Mouse (Mus musculus) embryonic facial prominence, embryonic 13.5 days (tissue): ENCODE measurements at regions not wholly inside any gene's neighbourhood (a gene's known extent, or its start where the extent isn't known, plus 50 kb on each side); places are given as distances from the start of the nearest gene placed in this dataset.

Experiments used
- ATAC-seq: fragments of 200-750 bp; cut with Nextera tagmentation; 2 replicates; pipeline ENCODE4 v1.8.0; 2017; ENCODE audit warnings: low read depth; ENCODE audit not compliant: insufficient number of reproducible peaks, insufficient read depth, low FRiP score, low TSS enrichment
- H3K27ac ChIP-seq: fragments of 300-500 bp; sonication (generic); 2 replicates; pipeline ENCODE4 v1.5.1; 2015; ENCODE audit warnings: moderate library complexity, mild to moderate bottlenecking, inconsistent platforms
- H3K27me3 ChIP-seq: fragments of 300-500 bp; sonication (generic); 2 replicates; pipeline ENCODE4 v1.6.1; 2015; ENCODE audit warnings: mild to moderate bottlenecking, inconsistent platforms
- H3K36me3 ChIP-seq: fragments of 300-500 bp; sonication (generic); 2 replicates; pipeline ENCODE4 v1.6.1; 2015; ENCODE audit warnings: mild to moderate bottlenecking, inconsistent platforms
- H3K4me1 ChIP-seq: fragments of 300-500 bp; sonication (generic); 2 replicates; pipeline ENCODE4 v1.6.1; 2015; ENCODE audit warnings: inconsistent platforms
- H3K4me2 ChIP-seq: fragments of 300-500 bp; sonication (generic); 2 replicates; pipeline ENCODE4 v1.6.1; 2015; ENCODE audit warnings: moderate library complexity, mild to moderate bottlenecking, inconsistent platforms
- H3K4me3 ChIP-seq: fragments of 300-500 bp; sonication (generic); 2 replicates; pipeline ENCODE4 v1.5.1; 2015; ENCODE audit warnings: mild to moderate bottlenecking, inconsistent platforms
- H3K9ac ChIP-seq: fragments of 300-500 bp; sonication (generic); 2 replicates; pipeline ENCODE4 v1.6.1; 2015; ENCODE audit warnings: mild to moderate bottlenecking, inconsistent platforms
- H3K9me3 ChIP-seq: fragments of 300-500 bp; sonication (generic); 2 replicates; pipeline ENCODE4 v1.6.1; 2016; ENCODE audit warnings: inconsistent platforms
- WGBS: fragments of 180-500 bp; shearing (Covaris S2); methylation state at CpG from one replicate; pipeline ENCODE4 v1.1.7; 2015; ENCODE audit warnings: mixed read lengths; 5-methylcytosine and 5-hydroxymethylcytosine counted together

GRCm38 (mm10) chr2:174936665-174937064, 73.4 kb upstream of the Gm14444 start:
- no peak overlapping the region for H3K4me3 ChIP-seq
- WGBS = 33% methylated on average over 5 of the region's 5 CpGs
- no peaks in the 10 kb centered on the region for H3K4me1 ChIP-seq
- no peak overlapping the region for H3K27ac ChIP-seq
- ATAC-seq = no peak
- H3K36me3 ChIP-seq = no peaks in the 10 kb centered on the region
- no peak overlapping the region for H3K4me2 ChIP-seq
- H3K27me3 ChIP-seq = no peaks in the 10 kb centered on the region
- no peaks in the 10 kb centered on the region for H3K9me3 ChIP-seq
- no peak overlapping the region for H3K9ac ChIP-seq

DNA sequence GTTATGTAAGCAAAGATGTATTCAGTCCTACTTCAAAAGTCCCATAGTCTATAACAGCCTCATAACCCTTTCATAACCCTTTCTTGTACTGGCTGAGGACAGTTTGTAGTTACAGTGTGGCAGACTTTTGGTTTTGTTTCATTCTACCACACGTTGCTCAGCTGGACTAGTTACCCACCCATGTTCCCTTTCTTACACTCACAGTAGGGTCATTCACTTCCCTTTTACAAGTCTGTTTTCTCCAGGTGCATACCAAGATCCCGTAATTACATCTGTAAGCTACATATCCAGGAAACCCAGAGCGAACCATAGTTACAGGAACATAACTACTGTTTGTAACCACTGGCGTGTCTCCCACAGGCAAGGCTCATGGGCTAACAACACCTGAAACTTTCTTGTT, 72.1 kb upstream of the Gm14444 start:
- Histone ChIP-seq H3K9ac (no peak overlapping the region), H3K4me1 (no peaks in the 10 kb centered on the region), H3K27me3 (no peaks in the 10 kb centered on the region), H3K27ac (no peak overlapping the region), H3K4me2 (no peak overlapping the region), H3K36me3 (no peaks in the 10 kb centered on the region), H3K4me3 (no peak overlapping the region), H3K9me3 (no peaks in the 10 kb centered on the region)
- no peak for ATAC-seq
- WGBS = 81% methylated on average over 4 of the region's 4 CpGs

GRCm38 (mm10) chr2:174942221-174942620, 67.8 kb upstream of the Gm14444 start:
- H3K4me2 ChIP-seq = no peak overlapping the region
- H3K36me3 ChIP-seq = no peaks in the 10 kb centered on the region
- H3K4me3 ChIP-seq = no peak overlapping the region
- no peaks in the 10 kb centered on the region for H3K4me1 ChIP-seq
- WGBS = 87% methylated on average over 4 of the region's 4 CpGs
- no peak for ATAC-seq
- no peaks in the 10 kb centered on the region for H3K27me3 ChIP-seq
- no peaks in the 10 kb centered on the region for H3K9me3 ChIP-seq
- H3K27ac ChIP-seq = no peak overlapping the region
- H3K9ac ChIP-seq = no peak overlapping the region

DNA sequence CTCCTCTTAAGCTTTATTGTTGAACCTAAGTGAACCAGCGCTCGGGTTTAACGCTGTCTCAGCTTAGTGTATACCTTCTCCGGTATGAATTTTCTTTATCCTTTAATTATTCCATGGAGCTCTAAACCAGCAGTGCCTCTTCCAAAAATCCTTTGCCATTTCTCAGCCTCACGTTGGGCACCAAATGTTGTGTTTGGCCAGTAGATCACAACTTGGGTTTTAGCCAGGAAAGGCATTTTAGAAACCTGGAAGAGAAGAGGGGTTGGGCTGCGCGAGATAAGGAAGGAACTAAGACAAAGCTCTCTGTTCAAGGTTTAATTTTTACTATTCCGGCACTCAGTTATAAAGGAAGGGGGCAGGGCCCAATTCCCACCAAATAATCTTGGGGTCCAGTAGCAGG, 61.9 kb upstream of the Gm14444 start:
- 83% methylated on average over 8 of the region's 8 CpGs for WGBS
- Histone ChIP-seq H3K9me3 (no peaks in the 10 kb centered on the region), H3K9ac (no peak overlapping the region), H3K27ac (no peak overlapping the region), H3K36me3 (no peaks in the 10 kb centered on the region), H3K4me1 (no peaks in the 10 kb centered on the region), H3K4me2 (no peak overlapping the region), H3K27me3 (no peaks in the 10 kb centered on the region), H3K4me3 (no peak overlapping the region)
- no peak for ATAC-seq
